Mouse (Mus musculus): ENCODE results near the gene Wfdc18. TPM values are rescaled to one million over a fixed set of nuclear protein-coding genes. Genes with fewer than 3 reads are reported as not detected.

The Wfdc18 gene
- total and polyA plus RNA-seq, 3 experiments: not detected

- dilution Hi-C loops (cut with MboI; ENCODE audit: extremely low pct_ligation_motif_present, extremely low pct_unique_long_range_greater_than_20kb, low sequenced_read_pairs) (no loop called here), in situ Hi-C loops (cut with MboI; ENCODE audit: low pct_ligation_motif_present, low pct_unique_long_range_greater_than_20kb, low sequenced_read_pairs) (no loop called here)
- TF ChIP-seq MXI1 (IDR thresholded peaks at IDR 0.05; ENCODE audit: low read depth, low read length) (no peak), EP300 (IDR thresholded peaks at IDR 0.05; ENCODE audit: low read length) (no peak), MAFK (IDR thresholded peaks at IDR 0.05; ENCODE audit: insufficient replicate concordance, low read length) (no peak), USF1 (IDR thresholded peaks at IDR 0.05; ENCODE audit: low read depth, low read length) (no peak), HCFC1 (IDR thresholded peaks at IDR 0.05; ENCODE audit: low read depth, low read length) (no peak), ZMIZ1 (IDR thresholded peaks at IDR 0.05; ENCODE audit: low read depth, low read length) (no peak), IRF4 (IDR thresholded peaks at IDR 0.05; ENCODE audit: low read depth, low read length) (no peak), NELFE (IDR thresholded peaks at IDR 0.05; ENCODE audit: low read depth, low read length) (no peak), CHD1 (IDR thresholded peaks at IDR 0.05; ENCODE audit: low read depth, low read length) (no peak), TBP (conservative IDR thresholded peaks at IDR 0.05; ENCODE audit: low read depth, low read length) (no peak), MAX (IDR thresholded peaks at IDR 0.05; ENCODE audit: low read length) (no peak), KAT2A (IDR thresholded peaks at IDR 0.05; ENCODE audit: insufficient replicate concordance, low read length) (no peak), SIN3A (IDR thresholded peaks at IDR 0.05; ENCODE audit: low read length) (no peak), PAX5 (IDR thresholded peaks at IDR 0.05; ENCODE audit: low read length) (no peak), ELF1 (IDR thresholded peaks at IDR 0.05; ENCODE audit: low read depth, low read length) (no peak), MAZ (IDR thresholded peaks at IDR 0.05; ENCODE audit: low read depth, low read length) (no peak), RAD21 (IDR thresholded peaks at IDR 0.05; ENCODE audit: low read depth, low read length) (no peak), MEF2A (IDR thresholded peaks at IDR 0.05; ENCODE audit: borderline replicate concordance, low read depth, low read length) (no peak), GABPA (IDR thresholded peaks at IDR 0.05; ENCODE audit: insufficient replicate concordance, low read depth, low read length) (no peak)
Measured at GRCm38 (mm10) chr11:83720766-83721165, 12.0 kb downstream of the Wfdc18 start.

GRCm38 (mm10) chr11:83728757-83729432 lies 20.1 kb downstream of the Wfdc18 start:
- no peak overlapping the region for H3K27ac ChIP-seq (ENCODE audit: insufficient read depth, low read depth)
- H3K9ac ChIP-seq (ENCODE audit: insufficient read depth, low read depth): no peak overlapping the region
- in situ Hi-C loops (cut with MboI; ENCODE audit: low pct_ligation_motif_present, low pct_unique_long_range_greater_than_20kb, low sequenced_read_pairs) (no loop called here), dilution Hi-C loops (cut with MboI; ENCODE audit: extremely low pct_ligation_motif_present, extremely low pct_unique_long_range_greater_than_20kb, low sequenced_read_pairs) (no loop called here)
- H3K36me3 ChIP-seq (replicated peaks in 1 of 2; ENCODE audit: control insufficient read depth in 1 of 2, insufficient read depth in 1 of 2, low read length in 1 of 2): no peaks in the 10 kb centered on the region
- no peak overlapping the region for H3K4me2 ChIP-seq (ENCODE audit: insufficient read depth, low read depth, poor library complexity, severe bottlenecking)
- no peaks in the 10 kb centered on the region for H3K4me1 ChIP-seq (ENCODE audit: control insufficient read depth in 1 of 2, insufficient read depth in 2 of 2)
- DNase-seq (ENCODE audit: extremely low read depth): peak; percentile 50
- no peak overlapping the region for H3K4me3 ChIP-seq (replicated peaks in 1 of 3; ENCODE audit: low read depth in 2 of 3, low read length in 2 of 3, poor library complexity in 1 of 3)
- H3K27me3 ChIP-seq (replicated peaks): no peaks in the 10 kb centered on the region
- no peaks in the 10 kb centered on the region for H3K79me2 ChIP-seq (replicated peaks; ENCODE audit: control insufficient read depth, extremely low read depth, insufficient read depth, poor library complexity, severe bottlenecking)
- peaks cover 9% of the 10 kb centered on the region for H3K9me3 ChIP-seq (replicated peaks; ENCODE audit: low read length)
- TF ChIP-seq ZMIZ1 (IDR thresholded peaks at IDR 0.05; ENCODE audit: low read depth, low read length) (no peak), CTCF (conservative IDR thresholded peaks at IDR 0.05 in 1 of 2, IDR thresholded peaks at IDR 0.05 in 1 of 2; ENCODE audit: low read depth in 2 of 2, low read length in 2 of 2) (peak; percentile 60 to 86; a peak in 3 of 4 replicates), CHD2 (IDR thresholded peaks at IDR 0.05; ENCODE audit: low read length) (no peak), ZC3H11A (IDR thresholded peaks at IDR 0.05; ENCODE audit: low read depth, low read length) (peak; percentile 40; the same call in 1 of the 2 replicates), SMC3 (IDR thresholded peaks at IDR 0.05; ENCODE audit: low read depth, low read length) (peak; percentile 94), MAZ (IDR thresholded peaks at IDR 0.05; ENCODE audit: low read depth, low read length) (no peak), PAX5 (IDR thresholded peaks at IDR 0.05; ENCODE audit: low read length) (no peak), RAD21 (IDR thresholded peaks at IDR 0.05; ENCODE audit: low read depth, low read length) (peak; percentile 86), HCFC1 (IDR thresholded peaks at IDR 0.05; ENCODE audit: low read depth, low read length) (no peak)

More at GRCm38 (mm10) chr11:83720766-83721165, 12.0 kb downstream of the Wfdc18 start:
- Histone ChIP-seq H3K79me2 (replicated peaks; ENCODE audit: control insufficient read depth, extremely low read depth, insufficient read depth, poor library complexity, severe bottlenecking) (no peaks in the 10 kb centered on the region), H3K9ac (ENCODE audit: insufficient read depth, low read depth) (no peak overlapping the region), H3K4me3 (replicated peaks in 1 of 3; ENCODE audit: low read depth in 2 of 3, low read length in 2 of 3, poor library complexity in 1 of 3) (no peak overlapping the region), H3K27ac (ENCODE audit: insufficient read depth, low read depth) (no peak overlapping the region), H3K4me1 (ENCODE audit: control insufficient read depth in 1 of 2, insufficient read depth in 2 of 2) (peaks cover 0 to under 1% of the 10 kb centered on the region in 2 experiments; a peak in 1 of 4 replicates), H3K9me3 (replicated peaks; ENCODE audit: low read length) (no peaks in the 10 kb centered on the region), H3K27me3 (replicated peaks) (peaks cover 2% of the 10 kb centered on the region), H3K4me2 (ENCODE audit: insufficient read depth, low read depth, poor library complexity, severe bottlenecking) (no peak overlapping the region), H3K36me3 (replicated peaks in 1 of 2; ENCODE audit: control insufficient read depth in 1 of 2, insufficient read depth in 1 of 2, low read length in 1 of 2) (no peaks in the 10 kb centered on the region)
- DNase-seq (ENCODE audit: extremely low read depth): no peak

Measured in CH12.LX (cell line).